Mouse (Mus musculus): ENCODE data around the gene Eif4a3. TPM values are rescaled to one million over a fixed set of nuclear protein-coding genes. Genes with fewer than 3 reads are reported as not detected.

Gene Eif4a3
- total and polyA plus RNA-seq, 3 experiments, result 427 to 608 (median 521) TPM

DNA sequence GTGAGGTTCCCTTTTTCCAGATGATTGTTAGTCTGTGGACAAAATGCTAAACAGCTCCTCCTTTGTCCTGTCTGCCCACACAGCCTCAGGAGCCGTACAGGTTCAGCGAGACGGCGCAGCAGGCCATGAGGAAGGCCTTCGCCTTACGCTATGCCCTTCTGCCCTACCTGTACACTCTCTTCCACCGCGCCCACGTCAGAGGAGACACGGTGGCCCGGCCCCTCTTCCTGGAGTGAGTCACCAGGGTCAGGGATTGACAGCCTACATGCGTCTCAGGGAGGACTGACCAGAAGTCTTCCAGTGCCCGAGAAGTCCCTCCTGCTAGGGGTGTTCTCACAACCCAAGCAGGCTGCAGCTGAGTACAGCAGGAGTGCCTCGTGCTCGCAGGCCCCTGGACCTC lies 18.9 kb downstream of the Eif4a3 start:
- no peak overlapping the region for H3K9ac ChIP-seq (ENCODE audit: control insufficient read depth, low read depth, low read length, poor library complexity, severe bottlenecking)
- H3K4me1 ChIP-seq (ENCODE audit: control insufficient read depth in 1 of 2, insufficient read depth in 2 of 2, low read length in 2 of 2), result no peaks in the 10 kb centered on the region
- peaks cover 0 to 2% of the 10 kb centered on the region in 2 experiments; a peak in 1 of 4 replicates for H3K36me3 ChIP-seq (ENCODE audit: control insufficient read depth in 1 of 2, insufficient read depth in 2 of 2, low read length in 2 of 2)
- no peak overlapping the region for H3K4me3 ChIP-seq (ENCODE audit: control insufficient read depth in 1 of 2, insufficient read depth in 1 of 2, low read depth in 2 of 2, low read length in 2 of 2)
- no peaks in the 10 kb centered on the region for H3K79me2 ChIP-seq (ENCODE audit: control insufficient read depth, insufficient read depth, low read length, poor library complexity)
- no peaks in the 10 kb centered on the region for H3K27me3 ChIP-seq (ENCODE audit: control insufficient read depth in 1 of 2, insufficient read depth in 2 of 2, low read length in 2 of 2)
- no peaks in the 10 kb centered on the region for H3K9me3 ChIP-seq (replicated peaks; ENCODE audit: insufficient read depth, low read length)
- no peak overlapping the region for H3K27ac ChIP-seq (ENCODE audit: control insufficient read depth, low read depth, low read length)
- no peak for DNase-seq (ENCODE audit: low read depth, low spot score)
- TF ChIP-seq POLR2A (IDR thresholded peaks at IDR 0.05; ENCODE audit: control insufficient read depth in 1 of 2, insufficient read depth in 1 of 2, low read depth in 1 of 2, low read length in 2 of 2, poor library complexity in 1 of 2) (no peak), POLR2AphosphoS2 (IDR thresholded peaks at IDR 0.05; ENCODE audit: low read length) (no peak), ZKSCAN1 (IDR thresholded peaks at IDR 0.05; ENCODE audit: low read depth, low read length) (no peak), ZMIZ1 (IDR thresholded peaks at IDR 0.05; ENCODE audit: low read depth, low read length) (no peak), CHD1 (IDR thresholded peaks at IDR 0.05; ENCODE audit: low read depth, low read length) (no peak), USF1 (IDR thresholded peaks at IDR 0.05; ENCODE audit: low read depth, low read length) (no peak), GABPA (IDR thresholded peaks at IDR 0.05; ENCODE audit: low read depth, low read length) (no peak), JUND (IDR thresholded peaks at IDR 0.05; ENCODE audit: low read depth, low read length) (no peak), MEF2A (IDR thresholded peaks at IDR 0.05; ENCODE audit: extremely low read depth, insufficient replicate concordance, low read depth, low read length, poor library complexity, severe bottlenecking) (no peak), ELF1 (IDR thresholded peaks at IDR 0.05; ENCODE audit: low read depth, low read length) (no peak), MYB (IDR thresholded peaks at IDR 0.05; ENCODE audit: low read depth, low read length) (no peak), MXI1 (IDR thresholded peaks at IDR 0.05; ENCODE audit: low read depth, low read length) (no peak), USF2 (IDR thresholded peaks at IDR 0.05; ENCODE audit: borderline replicate concordance in 1 of 2, insufficient read depth in 1 of 2, low read depth in 1 of 2, low read length in 2 of 2) (no peak), CTCF (IDR thresholded peaks at IDR 0.05 in 2 of 3, conservative IDR thresholded peaks at IDR 0.05 in 1 of 3; ENCODE audit: control insufficient read depth in 1 of 3, insufficient read depth in 1 of 3, low read depth in 2 of 3, low read length in 3 of 3, poor library complexity in 1 of 3, severe bottlenecking in 1 of 3) (no peak), KAT2A (conservative IDR thresholded peaks at IDR 0.05; ENCODE audit: low read depth, low read length) (no peak)

DNA sequence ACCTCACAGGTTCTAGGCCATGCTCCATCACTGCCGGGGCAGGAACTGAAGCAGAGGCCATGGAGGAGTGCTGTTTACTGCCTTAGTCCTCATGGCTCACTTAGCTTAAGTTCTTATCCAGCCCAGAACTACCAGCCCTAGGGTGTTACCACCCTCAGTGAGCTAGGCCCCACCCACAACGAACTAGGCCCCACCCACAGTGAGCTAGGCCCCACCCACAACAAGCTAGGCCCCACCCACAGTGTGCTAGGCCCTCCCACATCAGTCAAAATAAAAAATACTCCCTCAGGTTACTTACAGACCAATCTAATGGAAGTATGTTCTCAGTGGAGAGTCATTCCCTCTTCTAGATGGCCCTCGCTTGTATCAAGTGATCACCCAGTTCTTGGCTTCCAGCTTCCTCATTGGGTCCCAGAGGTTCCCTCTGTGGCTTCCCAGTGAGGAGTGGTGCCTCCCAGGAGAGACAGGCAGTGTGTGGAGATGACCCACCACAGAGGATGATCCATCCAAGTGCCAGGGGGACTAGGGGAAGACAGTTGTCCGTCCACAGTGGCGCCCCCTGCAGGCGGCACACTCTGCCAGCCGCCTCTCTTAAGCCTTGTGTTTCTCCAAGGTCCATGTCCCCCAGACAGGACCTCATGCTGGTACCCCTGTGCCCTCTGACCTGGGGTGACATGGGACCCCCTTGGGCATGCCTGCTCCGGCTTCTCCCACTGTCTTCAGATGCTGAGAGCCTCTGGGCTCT lies 26.5 kb downstream of the Eif4a3 start:
- peaks cover 0 to 4% of the 10 kb centered on the region in 2 experiments; a peak in 2 of 4 replicates for H3K36me3 ChIP-seq (ENCODE audit: control insufficient read depth in 1 of 2, insufficient read depth in 2 of 2, low read length in 2 of 2)

More for the DNA sequence above, 26.5 kb downstream of the Eif4a3 start:
- no peak overlapping the region for H3K9ac ChIP-seq (ENCODE audit: control insufficient read depth, low read depth, low read length, poor library complexity, severe bottlenecking)
- H3K27me3 ChIP-seq (ENCODE audit: control insufficient read depth in 1 of 2, insufficient read depth in 2 of 2, low read length in 2 of 2), result no peaks in the 10 kb centered on the region
- TF ChIP-seq ZNF384 (IDR thresholded peaks at IDR 0.05; ENCODE audit: low read depth, low read length), result no peak
- no peak for TF ChIP-seq TBP (IDR thresholded peaks at IDR 0.05; ENCODE audit: low read depth, low read length)
- peak; percentile 59 to 81 (median 68) for TF ChIP-seq CTCF (IDR thresholded peaks at IDR 0.05 in 2 of 3, conservative IDR thresholded peaks at IDR 0.05 in 1 of 3; ENCODE audit: control insufficient read depth in 1 of 3, insufficient read depth in 1 of 3, low read depth in 2 of 3, low read length in 3 of 3, poor library complexity in 1 of 3, severe bottlenecking in 1 of 3)
- no peak for TF ChIP-seq UBTF (IDR thresholded peaks at IDR 0.05; ENCODE audit: borderline replicate concordance, insufficient read depth, low read depth, low read length)
- H3K4me3 ChIP-seq (ENCODE audit: control insufficient read depth in 1 of 2, insufficient read depth in 1 of 2, low read depth in 2 of 2, low read length in 2 of 2), result no peak overlapping the region
- H3K9me3 ChIP-seq (replicated peaks; ENCODE audit: insufficient read depth, low read length), result no peaks in the 10 kb centered on the region
- DNase-seq (ENCODE audit: low read depth, low spot score), result peak; percentile 46
- no peak overlapping the region for H3K27ac ChIP-seq (ENCODE audit: control insufficient read depth, low read depth, low read length)
- H3K4me1 ChIP-seq (ENCODE audit: control insufficient read depth in 1 of 2, insufficient read depth in 2 of 2, low read length in 2 of 2), result peaks cover 3 to 11% of the 10 kb centered on the region in 2 experiments
- peaks cover 1% of the 10 kb centered on the region for H3K79me2 ChIP-seq (ENCODE audit: control insufficient read depth, insufficient read depth, low read length, poor library complexity)
